Mouse (Mus musculus) heart, embryonic 10.5 days (tissue): ENCODE measurements around the gene Il21r. TPM values are rescaled to one million over a fixed set of nuclear protein-coding genes. Genes with fewer than 3 reads are reported as not detected.
A peak's percentile ranks its signal among the peaks of the same experiment; 100 is the strongest.

ENCODE experiments used
- DNase-seq: peaks from one replicate; pipeline ENCODE4 v3.0.0-alpha.2; 2017; ENCODE audit warnings: low spot score
- H3K27ac ChIP-seq: fragments of 300-500 bp; sonication (generic); 2 replicates; pipeline ENCODE4 v1.5.1; 2016; ENCODE audit warnings: mild to moderate bottlenecking
- H3K27me3 ChIP-seq: fragments of 300-500 bp; sonication (generic); 2 replicates; pipeline ENCODE4 v1.6.1; 2016; ENCODE audit warnings: mild to moderate bottlenecking; ENCODE audit not compliant: poor library complexity, insufficient read depth, severe bottlenecking
- H3K36me3 ChIP-seq: fragments of 300-500 bp; sonication (generic); 2 replicates; pipeline ENCODE4 v1.6.1; 2016; ENCODE audit warnings: mild to moderate bottlenecking, moderate library complexity
- H3K4me1 ChIP-seq: fragments of 300-500 bp; sonication (generic); 2 replicates; pipeline ENCODE4 v1.6.1; 2016; ENCODE audit warnings: mild to moderate bottlenecking
- H3K4me3 ChIP-seq: fragments of 300-500 bp; sonication (generic); 2 replicates; pipeline ENCODE4 v1.5.1; 2016; ENCODE audit warnings: mild to moderate bottlenecking, moderate library complexity
- H3K9me3 ChIP-seq: fragments of 300-500 bp; sonication (generic); 2 replicates; pipeline ENCODE4 v1.6.1; 2016; ENCODE audit warnings: mild to moderate bottlenecking, moderate library complexity
- WGBS: fragments of 180-500 bp; shearing (Covaris S2); methylation state at CpG from one replicate; pipeline ENCODE4 v1.1.7; 2016; 5-methylcytosine and 5-hydroxymethylcytosine counted together
- polyA plus RNA-seq: library from polyadenylated mRNA; unstranded; fragments of >200 nt; fragmentation: Nextera tagmentation; extraction: Ambion mirVana; gene quantifications from 2 replicates; pipeline ENCODE4 v1.2.1, GENCODE M21; 2016

Il21r gene
- polyA plus RNA-seq = 0.07 and 0.11 TPM in 2 replicates

- no peaks in the 10 kb centered on the region for H3K36me3 ChIP-seq
Measured at GRCm38 (mm10) chr7:125603185-125603631, at the start of gene Il21r. Gene Il21r (plus strand): TSS chr7:125603429.

GRCm38 (mm10) chr7:125553653-125554428 is 49.4 kb upstream of the Il21r start:
- no peak for DNase-seq
- WGBS = 84% methylated on average over 13 of the region's 13 CpGs
- H3K4me1 ChIP-seq = peaks cover 32% of the 10 kb centered on the region
- no peak overlapping the region for H3K27ac ChIP-seq
- no peak overlapping the region for H3K4me3 ChIP-seq
- peaks cover 36% of the 10 kb centered on the region for H3K27me3 ChIP-seq
- no peaks in the 10 kb centered on the region for H3K36me3 ChIP-seq
- no peaks in the 10 kb centered on the region for H3K9me3 ChIP-seq

More at GRCm38 (mm10) chr7:125603185-125603631, at the start of gene Il21r:
- DNase-seq = no peak
- Histone ChIP-seq H3K27me3 (peaks cover 13% of the 10 kb centered on the region; the same call in 1 of the 2 replicates), H3K4me3 (no peak within 1 kb of the TSS), H3K27ac (peak within 1 kb of the TSS; percentile 47; the same call in 1 of the 2 replicates), H3K9me3 (no peaks in the 10 kb centered on the region), H3K4me1 (peaks cover 38% of the 10 kb centered on the region)
- WGBS = 57% methylated on average over 11 of the region's 11 CpGs

GRCm38 (mm10) chr7:125554456-125555114 is 48.6 kb upstream of the Il21r start:
- Histone ChIP-seq H3K9me3 (no peaks in the 10 kb centered on the region), H3K36me3 (no peaks in the 10 kb centered on the region), H3K27ac (no peak overlapping the region), H3K4me1 (peaks cover 33% of the 10 kb centered on the region), H3K27me3 (peaks cover 36% of the 10 kb centered on the region), H3K4me3 (no peak overlapping the region)
- no peak for DNase-seq
- 83% methylated on average over 9 of the region's 9 CpGs for WGBS

GRCm38 (mm10) chr7:125555351-125555872 is 47.8 kb upstream of the Il21r start:
- DNase-seq = no peak
- Histone ChIP-seq H3K4me1 (peaks cover 30% of the 10 kb centered on the region), H3K27ac (no peak overlapping the region), H3K4me3 (no peak overlapping the region), H3K27me3 (peaks cover 34% of the 10 kb centered on the region), H3K9me3 (no peaks in the 10 kb centered on the region), H3K36me3 (no peaks in the 10 kb centered on the region)
- 77% methylated on average over 7 of the region's 7 CpGs for WGBS

GRCm38 (mm10) chr7:125556096-125556495 is 47.1 kb upstream of the Il21r start:
- Histone ChIP-seq H3K36me3 (no peaks in the 10 kb centered on the region), H3K4me1 (peaks cover 28% of the 10 kb centered on the region), H3K27ac (no peak overlapping the region), H3K27me3 (peaks cover 30% of the 10 kb centered on the region), H3K4me3 (no peak overlapping the region), H3K9me3 (no peaks in the 10 kb centered on the region)
- 56% methylated on average over 4 of the region's 4 CpGs for WGBS
- DNase-seq = no peak

GRCm38 (mm10) chr7:125556865-125557264 is 46.4 kb upstream of the Il21r start:
- H3K27ac ChIP-seq = no peak overlapping the region
- no peak for DNase-seq
- 63% methylated on average over 8 of the region's 8 CpGs for WGBS
- no peak overlapping the region for H3K4me3 ChIP-seq
- H3K36me3 ChIP-seq = no peaks in the 10 kb centered on the region
- peaks cover 29% of the 10 kb centered on the region for H3K4me1 ChIP-seq
- H3K9me3 ChIP-seq = no peaks in the 10 kb centered on the region
- peaks cover 29% of the 10 kb centered on the region for H3K27me3 ChIP-seq

- Histone ChIP-seq H3K4me1 (peaks cover 24% of the 10 kb centered on the region), H3K27ac (no peak overlapping the region), H3K27me3 (peaks cover 18% of the 10 kb centered on the region), H3K9me3 (no peaks in the 10 kb centered on the region), H3K4me3 (no peak overlapping the region), H3K36me3 (no peaks in the 10 kb centered on the region)
- 77% methylated on average over 4 of the region's 4 CpGs for WGBS
- DNase-seq = no peak
Measured at GRCm38 (mm10) chr7:125558401-125558945, 44.8 kb upstream of the Il21r start.

- peaks cover 24% of the 10 kb centered on the region for H3K4me1 ChIP-seq
- WGBS = 64% methylated on average over 5 of the region's 5 CpGs
- H3K9me3 ChIP-seq = no peaks in the 10 kb centered on the region
- H3K4me3 ChIP-seq = no peak overlapping the region
- no peaks in the 10 kb centered on the region for H3K36me3 ChIP-seq
- DNase-seq = no peak
- peaks cover 16% of the 10 kb centered on the region for H3K27me3 ChIP-seq
- H3K27ac ChIP-seq = no peak overlapping the region
Measured at GRCm38 (mm10) chr7:125558997-125559396, 44.2 kb upstream of the Il21r start.

- Histone ChIP-seq H3K27me3 (peaks cover 13% of the 10 kb centered on the region), H3K27ac (no peak overlapping the region), H3K9me3 (no peaks in the 10 kb centered on the region), H3K36me3 (no peaks in the 10 kb centered on the region), H3K4me3 (no peak overlapping the region), H3K4me1 (peaks cover 20% of the 10 kb centered on the region)
- no peak for DNase-seq
- 87% methylated on average over 10 of the region's 10 CpGs for WGBS
Measured at GRCm38 (mm10) chr7:125559537-125559936, 43.7 kb upstream of the Il21r start.

- Histone ChIP-seq H3K27me3 (peaks cover 12% of the 10 kb centered on the region; the same call in 1 of the 2 replicates), H3K9me3 (no peaks in the 10 kb centered on the region), H3K4me1 (peaks cover 16% of the 10 kb centered on the region), H3K36me3 (no peaks in the 10 kb centered on the region), H3K4me3 (no peak overlapping the region), H3K27ac (no peak overlapping the region)
- 84% methylated on average over 7 of the region's 7 CpGs for WGBS
- DNase-seq = no peak
Measured at GRCm38 (mm10) chr7:125560146-125560785, 43.0 kb upstream of the Il21r start.

- Histone ChIP-seq H3K27me3 (peaks cover 12% of the 10 kb centered on the region; the same call in 1 of the 2 replicates), H3K4me1 (peaks cover 16% of the 10 kb centered on the region), H3K4me3 (no peak overlapping the region), H3K36me3 (no peaks in the 10 kb centered on the region), H3K9me3 (no peaks in the 10 kb centered on the region), H3K27ac (no peak overlapping the region)
- WGBS = 60% methylated on average over 9 of the region's 9 CpGs
- no peak for DNase-seq
Measured at GRCm38 (mm10) chr7:125561085-125561690, 42.0 kb upstream of the Il21r start.

GRCm38 (mm10) chr7:125562413-125562812 is 40.8 kb upstream of the Il21r start:
- whole genome bisulfite sequencing = 68% methylated on average over 4 of the region's 4 CpGs
- peaks cover 16% of the 10 kb centered on the region for H3K4me1 ChIP-seq
- no peak overlapping the region for H3K27ac ChIP-seq
- no peaks in the 10 kb centered on the region for H3K9me3 ChIP-seq
- H3K4me3 ChIP-seq = no peak overlapping the region
- H3K27me3 ChIP-seq = peaks cover 12% of the 10 kb centered on the region; the same call in 1 of the 2 replicates
- no peak for DNase-seq
- no peaks in the 10 kb centered on the region for H3K36me3 ChIP-seq
